Mouse (Mus musculus) C2C12 (cell line): ENCODE measurements at regions not wholly inside any gene's neighbourhood (a gene's known extent, or its start where the extent isn't known, plus 50 kb on each side); places are given as distances from the start of the nearest gene placed in this dataset.

ENCODE experiments used
- CEBPB ChIP-seq: IDR thresholded peaks from one replicate; pipeline ENCODE4 v1.6.1; 2011; ENCODE audit warnings: low read depth, mild to moderate bottlenecking, control low read depth, moderate library complexity
- CTCF ChIP-seq: IDR thresholded peaks from one replicate; pipeline ENCODE4 v1.5.1; 2011; ENCODE audit not compliant: control insufficient read depth, insufficient read depth, insufficient read length
- USF1 ChIP-seq: IDR thresholded peaks from one replicate; pipeline ENCODE4 v1.6.1; 2011; ENCODE audit warnings: low read depth, mild to moderate bottlenecking, control low read depth, moderate library complexity

DNA sequence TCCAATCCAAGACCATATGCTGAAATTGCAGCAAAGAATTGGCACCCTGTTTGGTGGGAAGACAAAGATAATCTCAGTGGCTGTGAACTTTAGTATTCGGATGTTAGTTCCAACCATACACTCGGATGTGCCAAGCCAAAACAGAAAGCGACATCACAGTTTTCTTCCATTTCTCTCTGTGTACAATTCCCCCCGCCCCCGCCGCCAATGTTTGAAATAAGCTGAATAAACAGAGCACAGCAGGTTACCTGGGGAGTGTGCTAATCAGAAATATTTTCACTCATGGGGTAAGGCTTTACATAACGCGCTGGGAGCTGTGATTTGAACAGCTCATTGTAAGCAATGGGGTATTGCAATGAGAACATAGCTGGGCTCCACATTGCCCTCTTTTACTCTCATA is 72.5 kb upstream of the Trpm3 start:
- TF ChIP-seq CTCF (no peak), CEBPB (no peak), USF1 (no peak)
